Mouse (Mus musculus) 3T3-L1 (cell line): ENCODE measurements at regions not wholly inside any gene's neighbourhood (a gene's known extent, or its start where the extent isn't known, plus 50 kb on each side); places are given as distances from the start of the nearest gene placed in this dataset.

Source experiments
- DNase-seq: peaks from one replicate; pipeline ENCODE4 v3.0.0-alpha.2; 2015; ENCODE audit warnings: low read depth, low spot score

DNA sequence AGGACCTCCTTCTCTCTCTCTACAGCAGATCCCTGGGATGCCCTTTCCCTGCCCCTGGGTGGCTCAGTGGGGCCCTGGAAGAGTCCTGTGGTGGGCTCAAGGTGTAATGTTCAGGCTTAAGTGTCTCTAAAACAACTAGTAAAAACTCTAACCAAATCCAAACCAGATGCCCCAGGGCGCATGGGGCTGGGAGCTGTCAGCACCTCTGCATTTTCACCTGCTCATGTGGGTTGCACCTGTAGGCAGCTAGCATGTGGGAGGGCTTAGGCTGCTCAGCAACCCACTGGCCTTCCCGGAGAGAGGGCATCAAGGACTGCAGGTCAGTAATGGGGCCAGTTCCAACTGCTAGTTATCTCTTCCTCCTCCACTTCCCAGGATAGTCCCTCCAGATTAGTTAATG is 104.8 kb upstream of the Gm12830 start:
- DNase-seq = no peak

DNA sequence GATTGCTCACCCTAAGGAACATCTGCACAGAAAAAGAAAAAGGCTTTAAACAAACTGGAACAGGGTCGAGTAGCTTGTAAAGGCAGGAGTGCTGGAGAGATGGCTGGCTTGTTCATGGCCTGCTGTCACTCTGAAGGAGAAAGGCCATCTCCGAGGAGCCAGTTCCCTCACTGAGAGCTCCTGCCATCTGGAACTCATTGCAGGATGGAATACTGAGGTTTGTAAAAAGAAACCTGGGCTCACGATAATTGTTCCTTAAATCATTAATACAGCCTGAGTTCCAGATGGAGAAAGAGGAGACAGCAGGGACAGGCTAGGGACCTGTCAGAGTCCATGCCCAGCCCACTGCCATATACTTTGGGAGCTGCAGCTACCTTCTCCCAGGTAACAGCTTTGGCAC is 100.8 kb upstream of the Gm12830 start:
- DNase-seq = no peak

GRCm38 (mm10) chr4:114721386-114721785 is 100.1 kb upstream of the Gm12830 start:
- DNase-seq = peak; percentile 4

DNA sequence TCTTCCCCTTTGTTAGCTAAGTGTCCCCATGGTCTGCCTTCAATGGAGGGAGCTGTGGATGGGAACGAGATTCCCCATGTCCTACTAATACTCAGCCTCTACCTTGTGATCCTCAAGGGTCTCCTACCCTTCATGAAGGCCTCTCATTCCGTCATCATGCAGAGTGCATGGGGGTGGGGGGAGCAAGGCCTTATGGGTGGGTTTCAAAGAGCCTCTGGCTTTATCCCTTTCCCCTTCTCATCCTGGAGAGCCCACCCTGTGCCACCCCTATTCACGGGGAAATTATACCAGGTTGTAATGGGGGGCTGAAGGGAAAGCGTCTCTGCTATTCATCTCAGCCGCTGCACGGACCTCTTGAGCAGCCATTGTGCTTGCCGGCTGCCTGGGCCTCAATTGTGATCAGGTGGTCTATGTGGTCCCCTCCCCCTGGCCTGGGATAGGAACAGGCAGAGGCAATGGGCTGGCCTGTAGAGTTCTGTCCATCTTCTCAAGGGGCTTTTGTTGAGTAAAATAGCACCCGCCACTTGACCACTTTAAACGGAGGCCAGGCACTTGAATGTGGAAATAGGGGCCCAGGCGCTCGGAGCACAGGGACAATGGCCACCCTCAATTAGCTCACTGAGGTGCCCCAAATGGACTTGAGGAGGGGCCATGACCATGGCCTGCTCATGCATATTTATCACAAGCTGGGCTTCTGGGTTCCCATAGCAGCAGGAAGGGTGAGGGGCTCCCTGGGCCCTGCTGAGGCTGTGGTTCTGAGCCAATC is 93.1 kb upstream of the Gm12830 start:
- DNase-seq = no peak

DNA sequence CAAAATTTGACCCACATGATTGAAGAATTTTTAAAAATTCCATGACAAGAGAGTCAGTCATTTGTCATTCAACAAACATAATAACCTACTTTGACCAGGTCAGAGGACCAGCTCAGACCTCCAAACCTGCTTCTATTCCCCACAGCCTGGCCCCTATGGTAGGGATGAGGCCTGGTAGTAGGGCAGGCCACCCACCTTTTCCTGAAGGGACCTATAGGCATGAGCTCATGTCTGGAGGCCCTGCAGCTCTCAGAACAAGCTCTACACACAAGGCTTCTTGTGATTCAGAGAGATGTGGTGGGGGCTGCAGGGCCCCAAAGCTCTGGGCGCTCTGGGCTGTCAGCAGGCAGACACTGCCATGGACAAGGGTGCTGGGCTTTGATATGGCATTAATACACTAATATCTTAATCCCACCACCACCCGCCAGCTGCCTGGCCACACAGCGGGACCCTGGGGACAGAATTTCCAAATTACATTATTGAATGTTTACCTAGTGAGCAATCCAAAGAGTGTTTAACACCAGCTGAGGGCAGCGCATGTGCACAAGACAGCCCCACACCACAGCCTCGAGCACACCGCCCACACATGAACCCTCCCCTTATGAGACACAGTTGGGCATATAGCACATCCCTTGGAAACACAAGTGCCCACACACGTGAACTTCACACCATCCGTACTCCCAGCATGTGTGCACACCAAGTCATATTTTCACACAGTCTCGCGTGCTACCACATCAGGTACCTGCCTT is 88.1 kb upstream of the Gm12830 start:
- no peak for DNase-seq

- DNase-seq = no peak
Observed at GRCm38 (mm10) chr4:114738903-114739667, 82.4 kb upstream of the Gm12830 start.

DNA sequence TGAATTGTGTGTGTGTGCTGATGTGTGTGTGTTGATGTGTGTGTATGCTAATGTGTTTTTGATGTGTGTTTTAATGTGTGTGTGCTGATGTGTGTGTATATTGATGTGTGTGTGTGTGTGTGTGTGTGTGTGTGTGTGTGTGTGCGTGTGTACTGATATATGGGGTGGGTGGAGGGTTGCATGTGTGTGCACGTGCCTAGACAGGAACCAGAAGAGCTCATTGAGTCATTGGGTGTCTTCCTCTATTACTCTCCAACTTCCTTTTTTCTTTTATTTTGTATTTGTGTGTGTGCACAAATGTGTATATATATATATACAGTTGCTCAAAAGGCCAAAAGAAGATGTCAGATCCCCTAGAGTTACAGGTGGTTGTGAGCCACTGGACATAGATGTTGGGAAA is 73.4 kb upstream of the Gm12830 start:
- no peak for DNase-seq

GRCm38 (mm10) chr4:114759837-114760236 is 61.7 kb upstream of the Gm12830 start:
- no peak for DNase-seq

GRCm38 (mm10) chr4:114766643-114767393 is 54.7 kb upstream of the Gm12830 start:
- no peak for DNase-seq
